Mouse (Mus musculus): ENCODE data around the gene Kctd21.

GRCm38 (mm10) chr7:97394375-97394774, 62.2 kb downstream of the Kctd21 start:
- TF ChIP-seq BHLHE40 (IDR thresholded peaks at IDR 0.05; ENCODE audit: borderline replicate concordance, low read depth, low read length) (no peak), JUND (IDR thresholded peaks at IDR 0.05; ENCODE audit: low read depth, low read length) (no peak), ZNF384 (IDR thresholded peaks at IDR 0.05; ENCODE audit: low read depth, low read length) (no peak)
